Mouse (Mus musculus) liver, postnatal 0 days (tissue): ENCODE data around the gene A1bg.

Experiments used
- CTCF ChIP-seq: sonication (generic); IDR thresholded peaks from 2 replicates; pipeline ENCODE4 v1.5.1; 2016; ENCODE audit warnings: antibody characterized with exemption, low read depth
- EP300 ChIP-seq: IDR thresholded peaks from 2 replicates; pipeline ENCODE4 v1.6.1; 2016; ENCODE audit warnings: antibody characterized with exemption, low read depth, mild to moderate bottlenecking

GRCm38 (mm10) chr15:60898187-60898965 is 24.4 kb downstream of the A1bg start:
- TF ChIP-seq CTCF (no peak), EP300 (no peak)
